Mouse (Mus musculus): Measurements from ENCODE around the gene Hist1h4c.

The Hist1h4c gene

DNA sequence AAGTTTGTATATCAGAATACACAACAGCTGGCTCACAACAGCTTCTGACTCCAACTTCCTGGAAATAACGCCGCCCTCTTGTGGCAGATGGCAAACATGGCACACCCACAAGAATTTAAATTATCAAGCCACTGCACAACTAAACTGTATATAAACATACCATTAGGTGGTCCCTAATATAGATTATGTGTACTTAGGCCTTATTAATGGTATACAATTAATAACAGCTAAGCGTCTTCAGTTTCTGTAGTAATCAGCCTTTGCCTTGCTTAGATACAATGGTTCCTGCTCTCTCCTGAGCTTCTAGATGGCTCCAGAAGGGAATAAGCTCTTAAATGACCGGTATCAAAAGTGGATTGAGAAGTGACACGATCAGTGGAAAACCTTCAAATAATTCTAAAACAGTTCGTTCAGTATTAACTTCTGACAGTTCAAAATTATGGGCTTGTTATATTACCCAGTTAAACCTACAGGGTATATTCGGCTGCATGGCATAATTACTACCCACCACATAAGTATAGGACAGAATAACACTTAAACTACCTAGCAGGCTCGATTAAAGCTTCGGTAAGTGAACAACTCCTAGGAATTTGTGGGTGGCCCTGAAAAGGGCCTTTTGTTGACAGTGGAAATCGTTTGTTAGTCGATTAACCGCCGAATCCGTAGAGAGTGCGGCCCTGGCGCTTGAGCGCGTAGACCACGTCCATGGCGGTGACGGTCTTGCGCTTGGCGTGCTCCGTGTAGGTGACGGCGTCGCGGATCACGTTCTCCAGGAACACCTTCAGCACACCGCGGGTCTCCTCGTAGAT lies 559 bp downstream of the Hist1h4c start:
- in situ Hi-C loops (cut with MboI) = loop anchor here (5.0 to 25.0 kb wide), 2 partner anchors 40 to 110 kb away; partner anchors contain the start of genes Hist1h1c, Hist1h3d and Hist1h4d

DNA sequence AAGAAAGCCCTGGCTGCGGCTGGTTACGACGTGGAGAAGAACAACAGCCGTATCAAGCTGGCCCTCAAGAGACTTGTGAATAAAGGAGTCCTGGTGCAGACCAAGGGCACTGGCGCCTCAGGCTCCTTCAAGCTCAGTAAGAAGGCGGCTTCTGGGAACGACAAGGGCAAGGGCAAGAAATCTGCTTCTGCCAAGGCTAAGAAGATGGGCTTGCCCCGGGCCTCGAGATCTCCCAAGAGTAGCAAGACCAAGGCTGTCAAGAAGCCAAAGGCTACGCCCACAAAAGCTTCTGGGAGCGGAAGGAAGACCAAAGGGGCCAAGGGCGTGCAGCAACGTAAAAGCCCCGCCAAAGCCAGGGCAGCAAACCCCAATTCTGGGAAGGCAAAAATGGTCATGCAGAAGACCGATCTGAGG lies 2.2 kb downstream of the Hist1h4c start:
- in situ Hi-C loops (cut with MboI) = loop anchor here (5.0 to 25.0 kb wide), 2 partner anchors 41 to 109 kb away; partner anchors contain the start of genes Hist1h1c, Hist1h3d and Hist1h4d

DNA sequence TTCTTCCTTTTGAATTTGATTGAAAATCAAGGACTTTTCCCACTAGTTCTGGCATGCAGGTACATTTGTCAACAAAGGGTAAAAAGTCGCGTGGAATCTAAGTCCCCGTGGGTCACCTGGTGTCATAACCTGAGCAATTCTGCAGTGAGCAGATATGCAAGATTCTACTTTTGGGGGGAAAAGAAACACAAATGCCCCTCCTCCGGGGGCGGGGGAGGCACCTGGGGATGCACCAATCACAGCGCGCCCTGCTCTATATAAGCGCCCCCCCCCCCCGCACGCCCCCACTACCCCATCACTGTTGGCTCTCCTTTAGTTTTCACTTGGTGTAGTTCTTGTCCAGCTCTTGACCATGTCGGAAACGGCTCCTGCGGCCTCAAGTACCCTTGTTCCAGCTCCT lies 2.7 kb downstream of the Hist1h4c start, which contains the start of gene Hist1h1t:
Hist1h1t (plus strand) TSS at position 301 of the 400 bp plus-strand sequence.
- in situ Hi-C loops (cut with MboI) = loop anchor here (5.0 to 25.0 kb wide), 2 partner anchors 42 to 108 kb away; partner anchors contain the start of genes Hist1h1c, Hist1h3d and Hist1h4d

DNA sequence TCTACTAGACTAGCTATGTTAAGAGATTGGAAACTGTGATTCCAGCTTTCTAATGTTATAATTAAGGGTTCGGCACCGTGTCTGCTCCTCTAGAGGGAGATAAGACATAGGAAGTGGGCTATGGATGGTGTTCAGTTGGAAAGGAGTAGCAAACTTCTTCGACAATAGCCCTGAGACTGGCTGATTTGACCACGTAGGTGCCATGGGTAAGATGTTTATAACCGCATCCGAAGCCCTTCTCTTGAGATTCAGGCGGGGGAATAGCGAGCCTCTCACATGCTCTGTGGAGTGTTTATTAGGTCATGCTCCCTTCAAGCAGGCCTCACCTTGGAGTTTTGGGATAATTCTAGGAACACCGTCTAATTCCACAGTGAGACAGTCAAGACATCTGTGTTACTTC lies 3.3 kb downstream of the Hist1h4c start:
- in situ Hi-C loops (cut with MboI) = loop anchor here (5.0 to 25.0 kb wide), 2 partner anchors 42 to 108 kb away; partner anchors contain the start of genes Hist1h1c, Hist1h3d and Hist1h4d

DNA sequence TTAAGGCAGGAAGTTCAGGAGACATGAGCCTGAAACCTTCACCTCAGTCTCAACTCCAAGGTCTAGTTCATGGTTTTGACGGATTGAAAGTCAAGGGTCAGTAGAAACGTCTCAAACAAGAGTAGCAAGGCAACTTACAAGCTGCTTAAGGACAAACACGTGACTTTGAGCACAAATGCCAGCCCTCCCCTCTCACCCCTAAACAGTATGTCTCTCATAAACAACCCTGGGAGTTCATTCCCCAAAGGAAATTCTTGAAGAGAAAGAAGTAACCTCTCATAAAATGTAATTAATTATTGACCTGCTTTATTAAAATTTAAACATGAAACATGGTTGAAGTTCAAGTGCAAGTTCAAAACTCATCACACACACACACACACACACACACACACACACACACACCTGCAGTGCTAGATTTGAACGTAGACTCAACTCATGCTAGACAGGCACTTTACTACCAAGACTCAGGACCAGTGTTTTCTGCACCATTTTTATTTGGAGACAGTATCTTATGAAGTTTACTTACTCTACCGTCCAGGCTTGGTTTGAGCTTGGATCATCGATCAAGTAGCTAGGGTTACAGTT lies 4.3 kb downstream of the Hist1h4c start:
- in situ Hi-C loops (cut with MboI) = loop anchor here (25.0 kb wide), 1 partner anchor 107 kb away; the partner anchor contains the start of genes Hist1h3d and Hist1h4d

DNA sequence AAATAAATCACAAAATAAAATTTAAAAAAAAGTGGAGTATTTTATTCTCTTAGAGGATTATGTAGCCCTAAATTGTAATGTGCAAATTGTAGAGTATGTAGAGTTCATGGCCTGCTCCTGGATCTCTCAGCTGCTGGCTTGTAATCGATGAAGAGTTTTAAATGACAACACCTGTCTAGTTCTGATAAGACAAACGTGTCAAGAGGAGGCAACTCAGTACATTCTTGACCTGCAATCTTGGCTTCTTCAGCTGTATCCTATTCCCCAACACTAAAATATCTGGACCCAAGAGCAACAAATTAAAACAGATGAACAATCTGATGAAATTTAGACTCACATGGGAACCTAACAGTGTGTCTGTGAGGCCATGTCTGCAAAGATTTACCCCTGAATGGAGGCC lies 8.8 kb downstream of the Hist1h4c start:
- in situ Hi-C loops (cut with MboI) = loop anchor here (10.0 to 25.0 kb wide), 3 partner anchors 102 to 1655 kb away; partner anchors contain the start of genes Hist1h2ah, Hist1h2bk, Hist1h3d and Hist1h4d

DNA sequence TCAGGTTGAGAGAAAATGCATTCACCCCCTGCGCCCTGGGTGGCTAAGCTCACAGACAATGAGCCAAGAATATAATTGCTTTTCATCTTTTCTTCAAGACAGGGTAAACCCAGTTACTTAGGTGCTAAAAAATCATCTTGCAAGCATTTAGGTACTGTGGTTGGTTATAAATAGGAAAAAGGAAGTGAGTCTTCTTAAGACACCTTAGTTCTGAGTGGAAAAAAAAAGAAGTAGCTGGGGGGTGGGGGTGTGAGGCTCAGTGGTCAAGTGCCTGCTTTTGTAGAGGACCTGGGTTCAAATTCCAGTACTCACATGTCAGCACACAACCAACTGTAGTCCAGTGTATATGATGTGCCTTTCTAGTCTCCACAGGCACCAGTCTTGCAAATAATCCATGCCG lies 9.3 kb downstream of the Hist1h4c start:
- in situ Hi-C loops (cut with MboI) = loop anchor here (10.0 to 25.0 kb wide), 3 partner anchors 102 to 1654 kb away; partner anchors contain the start of genes Hist1h2ah, Hist1h2bk, Hist1h3d and Hist1h4d

DNA sequence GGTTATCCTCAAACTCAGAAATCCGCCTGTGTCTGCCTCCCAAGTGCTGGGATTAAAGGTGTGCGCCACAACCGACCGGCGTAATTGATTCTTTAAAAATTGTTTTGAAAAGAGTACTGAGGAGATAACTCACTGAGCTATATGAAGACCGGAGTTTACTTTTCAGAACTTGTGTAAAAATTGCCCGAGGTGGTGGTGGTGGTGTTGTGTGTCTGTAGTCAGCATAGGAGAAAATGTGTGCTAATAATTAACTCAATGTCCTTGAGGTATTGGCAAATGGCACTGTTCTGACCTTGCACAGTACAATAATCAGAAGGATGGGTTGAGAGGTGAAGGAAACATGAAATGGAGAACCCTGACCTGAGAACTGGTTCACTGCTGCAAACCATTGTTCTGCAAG lies 10.3 kb downstream of the Hist1h4c start:
- in situ Hi-C loops (cut with MboI) = loop anchor here (10.0 to 25.0 kb wide), 3 partner anchors 101 to 1653 kb away; partner anchors contain the start of genes Hist1h2ah, Hist1h2bk, Hist1h3d and Hist1h4d

DNA sequence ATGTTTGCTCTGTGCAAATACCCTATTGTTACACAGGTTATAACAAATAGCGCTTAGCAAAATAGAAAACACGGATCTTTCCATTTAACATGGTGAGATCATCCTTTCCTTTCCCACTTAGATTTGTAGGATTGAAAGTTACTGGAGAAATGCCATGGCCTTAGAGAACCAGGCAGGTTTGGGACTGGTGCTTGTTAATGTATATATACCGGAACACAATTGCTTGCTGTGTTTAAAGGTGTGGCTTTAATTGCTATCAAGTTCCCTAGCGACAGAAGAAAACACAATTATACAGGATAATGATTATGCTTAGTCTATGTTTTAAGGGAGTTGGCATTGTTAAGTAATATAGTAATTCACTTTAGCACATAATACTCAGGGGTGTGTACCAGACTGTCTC lies 11.1 kb downstream of the Hist1h4c start:
- in situ Hi-C loops (cut with MboI) = loop anchor here (10.0 to 25.0 kb wide), 3 partner anchors 100 to 1652 kb away; partner anchors contain the start of genes Hist1h2ah, Hist1h2bk, Hist1h3d and Hist1h4d

DNA sequence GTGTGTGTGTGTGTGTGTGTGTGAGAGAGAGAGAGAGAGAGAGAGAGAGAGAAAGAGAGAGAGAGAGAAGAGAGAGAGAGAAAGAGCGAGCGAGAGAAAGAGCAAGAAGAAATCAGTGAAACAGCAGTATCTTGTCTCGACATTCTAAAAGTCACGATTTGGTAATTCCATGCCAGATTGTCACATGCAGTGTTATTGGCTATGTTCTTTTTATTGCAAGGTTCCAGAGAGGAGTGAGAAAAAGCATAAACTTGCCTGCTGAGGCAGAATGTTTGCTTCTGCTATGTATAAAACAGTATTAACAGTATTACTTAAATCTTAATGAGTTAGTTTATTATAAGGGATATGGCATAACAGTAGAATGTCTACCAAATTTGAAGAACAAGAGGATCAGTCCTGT lies 12.3 kb downstream of the Hist1h4c start:
- in situ Hi-C loops (cut with MboI) = loop anchor here (10.0 to 25.0 kb wide), 3 partner anchors 99 to 1651 kb away; partner anchors contain the start of genes Hist1h2ah, Hist1h2bk, Hist1h3d and Hist1h4d

DNA sequence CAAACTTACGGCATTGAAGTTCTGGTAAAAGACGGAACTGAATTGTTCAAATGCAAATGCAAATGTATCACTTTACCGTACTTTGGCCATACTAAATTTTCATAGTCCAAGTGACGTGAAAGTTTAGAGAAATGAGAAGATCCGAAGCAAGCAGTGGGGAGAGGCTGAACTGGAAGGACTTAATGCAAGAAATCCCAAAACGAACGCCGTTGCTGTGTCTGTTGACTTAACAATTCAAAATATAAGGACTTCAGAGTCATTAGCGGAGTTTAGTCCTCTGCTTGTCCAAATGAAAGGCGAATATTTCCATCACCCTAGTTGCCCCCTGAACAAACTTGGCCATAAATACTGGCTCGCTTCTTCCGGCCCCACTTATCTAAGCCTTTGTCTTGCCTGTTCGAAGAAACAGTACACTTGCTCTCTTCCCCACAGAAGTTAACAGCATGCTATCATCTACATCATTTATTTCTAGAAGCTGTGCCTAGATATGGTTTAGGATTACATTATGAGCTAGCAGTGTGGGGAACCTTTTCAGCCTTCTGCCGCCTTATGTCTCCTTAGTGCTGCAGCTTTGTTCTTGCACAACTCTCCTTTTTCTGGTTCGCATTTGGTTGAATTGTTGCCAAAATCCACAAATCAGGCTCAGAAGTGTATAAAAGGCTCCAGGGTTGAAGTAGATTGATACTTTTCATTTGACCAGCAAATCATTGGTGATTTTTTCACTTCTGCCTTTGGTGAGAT lies 13.0 kb downstream of the Hist1h4c start:
- in situ Hi-C loops (cut with MboI) = loop anchor here (10.0 to 25.0 kb wide), 3 partner anchors 98 to 1650 kb away; partner anchors contain the start of genes Hist1h2ah, Hist1h2bk, Hist1h3d and Hist1h4d

DNA sequence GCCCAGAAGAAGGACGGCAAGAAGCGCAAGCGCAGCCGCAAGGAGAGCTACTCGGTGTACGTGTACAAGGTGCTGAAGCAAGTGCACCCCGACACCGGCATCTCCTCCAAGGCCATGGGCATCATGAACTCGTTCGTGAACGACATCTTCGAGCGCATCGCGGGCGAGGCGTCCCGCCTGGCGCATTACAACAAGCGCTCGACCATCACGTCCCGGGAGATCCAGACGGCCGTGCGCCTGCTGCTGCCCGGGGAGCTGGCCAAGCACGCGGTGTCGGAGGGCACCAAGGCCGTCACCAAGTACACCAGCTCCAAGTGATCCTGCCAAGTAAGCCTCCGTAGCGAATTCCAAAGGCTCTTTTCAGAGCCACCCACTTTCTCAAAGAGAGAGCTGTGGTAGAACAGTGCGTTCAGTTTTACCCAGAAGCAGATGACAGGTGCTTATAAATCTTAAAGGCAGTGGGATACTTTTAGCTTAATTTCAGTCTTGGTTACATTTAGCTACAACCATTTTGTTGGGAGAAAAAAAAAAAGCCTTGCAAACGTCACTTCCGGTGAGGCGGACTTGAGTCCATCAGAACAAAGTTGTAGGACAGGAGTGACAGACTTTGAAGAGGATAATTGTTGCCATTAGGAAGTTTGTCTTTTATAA lies 13.8 kb downstream of the Hist1h4c start:
- in situ Hi-C loops (cut with MboI) = loop anchor here (5.0 to 25.0 kb wide), 4 partner anchors 52 to 1650 kb away; partner anchors contain the start of genes Hist1h2ah, Hist1h2bk, Hist1h3d and Hist1h4d

DNA sequence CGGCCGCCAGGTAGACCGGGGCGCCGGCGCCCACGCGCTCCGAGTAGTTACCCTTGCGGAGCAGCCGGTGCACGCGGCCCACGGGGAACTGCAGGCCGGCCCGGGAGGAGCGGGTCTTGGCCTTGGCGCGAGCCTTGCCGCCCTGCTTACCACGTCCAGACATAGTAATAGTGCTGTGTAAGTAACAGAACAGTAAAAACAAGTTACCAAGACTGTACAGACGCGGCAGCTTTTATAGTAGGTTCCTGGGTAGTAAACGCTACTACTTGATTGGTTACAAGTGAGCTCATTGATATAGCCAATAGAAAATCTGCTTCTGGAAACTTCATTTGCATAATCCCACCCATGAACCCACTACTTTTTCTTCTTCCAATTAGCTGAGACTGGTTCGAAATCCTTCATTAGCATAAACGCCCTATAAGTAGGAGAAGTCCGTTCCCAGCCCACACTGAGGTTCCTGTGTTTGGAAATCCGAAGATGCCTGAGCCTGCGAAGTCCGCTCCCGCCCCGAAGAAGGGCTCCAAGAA lies 14.4 kb downstream of the Hist1h4c start, which contains the start of the genes Hist1h2ac and Hist1h2bc:
Hist1h2ac (minus strand) TSS at position 194 of the 527 bp plus-strand sequence.
Hist1h2bc (plus strand) TSS at position 445 of the 527 bp plus-strand sequence.
- in situ Hi-C loops (cut with MboI) = loop anchor here (5.0 to 25.0 kb wide), 4 partner anchors 52 to 1649 kb away; partner anchors contain the start of genes Hist1h2ah, Hist1h2bk, Hist1h3d and Hist1h4d

DNA sequence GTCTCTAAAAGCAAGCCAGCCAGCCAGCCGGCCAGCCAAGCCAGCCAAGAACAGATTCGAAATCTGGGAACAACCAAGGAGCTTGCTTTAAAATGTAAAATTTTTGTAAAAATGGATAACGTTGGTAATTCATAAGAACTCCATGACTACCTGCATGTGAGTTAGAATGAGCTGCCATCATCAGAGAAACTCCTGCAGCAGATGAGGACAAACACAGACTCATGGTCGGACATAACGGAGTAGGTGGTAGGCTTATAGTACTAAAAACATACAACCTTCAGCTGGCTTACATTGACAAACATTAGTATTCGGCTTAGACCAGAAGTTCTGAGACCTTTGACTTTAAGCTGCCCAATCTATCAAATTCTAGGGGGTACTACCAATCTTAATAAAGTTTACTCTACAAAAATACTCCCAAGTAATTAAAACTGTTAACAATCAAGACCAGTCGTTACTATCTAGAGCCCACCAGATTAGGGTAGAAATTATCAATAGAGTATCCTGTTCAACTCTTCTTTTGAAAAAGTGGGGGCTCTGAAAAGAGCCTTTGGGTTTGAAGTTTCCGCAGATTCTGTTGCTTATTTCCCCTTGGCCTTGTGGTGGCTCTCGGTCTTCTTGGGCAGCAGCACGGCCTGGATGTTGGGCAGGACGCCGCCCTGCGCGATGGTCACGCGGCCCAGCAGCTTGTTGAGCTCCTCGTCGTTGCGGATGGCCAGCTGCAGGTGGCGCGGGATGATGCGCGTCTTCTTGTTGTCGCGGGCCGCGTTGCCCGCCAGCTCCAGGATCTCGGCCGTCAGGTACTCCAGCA lies 15.1 kb downstream of the Hist1h4c start:
- in situ Hi-C loops (cut with MboI) = loop anchor here (5.0 to 25.0 kb wide), 4 partner anchors 51 to 1648 kb away; partner anchors contain the start of genes Hist1h2ah, Hist1h2bk, Hist1h3d and Hist1h4d

DNA sequence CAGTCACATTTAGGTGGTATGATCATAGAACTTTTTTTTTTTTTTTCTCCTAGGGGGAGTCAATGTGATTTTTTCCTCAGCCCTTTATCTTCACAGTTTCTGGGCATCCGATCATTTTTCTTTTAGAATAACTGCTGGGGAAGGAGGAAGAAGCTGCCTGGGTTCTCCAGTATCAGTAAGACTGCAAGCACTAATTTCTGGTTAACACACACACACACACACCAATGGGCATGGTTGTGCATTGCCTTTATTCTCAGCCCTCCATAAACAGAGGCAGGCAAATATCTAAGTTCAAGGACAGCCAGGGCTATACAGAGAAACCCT lies 15.7 kb downstream of the Hist1h4c start:
- in situ Hi-C loops (cut with MboI) = loop anchor here (5.0 to 25.0 kb wide), 4 partner anchors 50 to 1648 kb away; partner anchors contain the start of genes Hist1h2ah, Hist1h2bk, Hist1h3d and Hist1h4d

DNA sequence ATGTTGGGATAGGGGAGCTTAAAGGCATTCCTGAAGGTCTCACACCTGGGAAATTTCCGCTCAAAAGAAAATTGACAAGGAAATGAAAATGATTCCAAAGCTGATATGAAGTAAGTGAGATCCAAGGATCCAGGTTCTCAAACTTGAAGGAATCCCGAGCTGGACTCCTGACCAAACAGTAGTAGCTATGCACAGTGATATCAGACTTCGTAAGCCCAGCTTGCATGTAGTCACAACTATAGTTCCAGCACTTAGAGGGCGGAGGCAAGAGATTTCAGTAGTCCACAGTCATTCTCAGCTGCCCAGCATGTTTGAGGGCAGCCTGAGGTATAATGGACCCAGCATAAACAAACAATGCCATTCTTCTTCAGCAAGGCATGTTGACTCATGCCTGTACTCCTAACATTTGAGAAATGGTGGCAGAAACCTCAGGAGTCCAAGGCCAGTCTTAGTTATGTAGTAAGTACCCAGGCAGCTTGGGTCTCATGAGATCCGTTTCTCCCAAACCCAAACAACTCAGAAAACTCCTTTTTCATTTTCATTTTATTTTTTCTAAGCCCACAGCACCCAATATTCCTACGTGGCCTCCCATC lies 16.2 kb downstream of the Hist1h4c start:
- in situ Hi-C loops (cut with MboI) = loop anchor here (5.0 to 25.0 kb wide), 4 partner anchors 50 to 1647 kb away; partner anchors contain the start of genes Hist1h2ah, Hist1h2bk, Hist1h3d and Hist1h4d

DNA sequence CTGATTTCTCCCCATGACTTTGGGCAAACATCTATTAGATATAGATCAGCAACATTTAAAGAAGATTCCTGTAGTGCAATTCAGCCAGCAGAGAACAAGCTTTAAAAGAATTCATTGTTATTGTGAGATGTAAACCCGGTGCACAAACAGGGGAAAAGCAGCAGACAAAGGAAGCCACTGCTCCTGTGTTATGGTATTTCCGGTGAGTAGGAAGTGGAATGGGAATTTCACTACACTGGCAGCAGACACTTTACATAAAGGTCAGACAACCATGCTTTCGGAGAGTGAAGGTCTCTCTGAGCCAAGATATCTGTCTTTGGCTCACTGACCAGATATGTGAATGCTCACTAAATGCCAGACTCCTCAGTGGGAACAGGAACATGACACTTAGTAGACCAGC lies 35.7 kb downstream of the Hist1h4c start:
- in situ Hi-C loops (cut with MboI) = no loop called here

DNA sequence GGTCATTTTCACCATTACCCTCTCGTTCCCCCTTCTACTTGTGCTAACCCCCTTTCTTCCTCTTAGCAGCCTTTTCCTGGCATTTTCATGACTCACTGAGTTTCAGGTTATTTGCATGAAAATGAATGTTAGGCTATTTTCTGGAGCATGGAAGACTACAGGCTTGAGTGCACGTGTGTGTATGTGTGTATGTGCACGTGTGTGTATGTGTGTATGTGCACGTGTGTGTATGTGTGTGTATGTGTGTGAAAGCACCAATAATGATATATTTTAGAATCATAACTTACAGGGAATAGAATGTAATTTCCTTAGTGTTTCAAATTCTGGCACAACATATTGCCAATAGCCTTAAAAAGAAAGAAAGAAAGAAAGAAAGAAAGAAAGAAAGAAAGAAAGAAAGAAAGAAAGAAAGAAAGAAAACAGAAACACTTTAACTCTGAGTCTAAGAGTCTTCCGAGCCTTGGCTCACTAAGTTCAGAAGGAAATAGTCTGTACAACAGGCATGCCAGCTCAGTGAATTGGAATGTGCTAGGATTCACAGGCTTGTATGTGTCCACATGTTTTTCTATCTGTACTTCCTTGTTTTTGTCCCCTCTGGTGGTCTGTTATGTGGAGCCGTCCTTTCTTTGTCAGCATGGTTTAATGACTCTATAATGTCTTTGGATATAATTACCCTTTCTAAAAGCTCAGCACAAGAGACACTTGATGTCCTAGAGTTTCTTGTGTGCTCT lies 38.5 kb downstream of the Hist1h4c start:
- in situ Hi-C loops (cut with MboI) = no loop called here

Data from mature B cell (primary cell).